Mouse (Mus musculus): Measurements from ENCODE around the gene Babam2. TPM values are rescaled to one million over a fixed set of nuclear protein-coding genes. Genes with fewer than 3 reads are reported as not detected.

Gene Babam2
- polyA plus RNA-seq, 1 experiment from 2014 or later: 30.2 TPM

- no peaks in the 10 kb centered on the region for H3K36me3 ChIP-seq (ENCODE audit: control insufficient read depth, insufficient read depth, low read length)
- H3K9ac ChIP-seq (ENCODE audit: low read length): no peak overlapping the region
- H3K4me1 ChIP-seq (ENCODE audit: control insufficient read depth, insufficient read depth, low read length): no peaks in the 10 kb centered on the region
- H3K4me3 ChIP-seq (ENCODE audit: low read depth, low read length): no peak overlapping the region
- 92% methylated on average over 1 of the region's 1 CpGs for WGBS
- H3K9me3 ChIP-seq (ENCODE audit: control insufficient read depth, low read length): no peaks in the 10 kb centered on the region
- no peak overlapping the region for H3K27ac ChIP-seq (replicated peaks; ENCODE audit: low read depth, low read length)
- no peak for DNase-seq (ENCODE audit: low spot score)
- ATAC-seq (ENCODE audit: insufficient number of reproducible peaks, low FRiP score, low TSS enrichment, low read depth): no peak
- H3K27me3 ChIP-seq (ENCODE audit: control insufficient read depth, insufficient read depth, low read length): no peaks in the 10 kb centered on the region
- H3K4me2 ChIP-seq (ENCODE audit: low read depth, severe bottlenecking): no peak overlapping the region
These were observed 134.1 kb downstream of the Babam2 start for GRCm38 (mm10) chr5:31831587-31831986.

DNA sequence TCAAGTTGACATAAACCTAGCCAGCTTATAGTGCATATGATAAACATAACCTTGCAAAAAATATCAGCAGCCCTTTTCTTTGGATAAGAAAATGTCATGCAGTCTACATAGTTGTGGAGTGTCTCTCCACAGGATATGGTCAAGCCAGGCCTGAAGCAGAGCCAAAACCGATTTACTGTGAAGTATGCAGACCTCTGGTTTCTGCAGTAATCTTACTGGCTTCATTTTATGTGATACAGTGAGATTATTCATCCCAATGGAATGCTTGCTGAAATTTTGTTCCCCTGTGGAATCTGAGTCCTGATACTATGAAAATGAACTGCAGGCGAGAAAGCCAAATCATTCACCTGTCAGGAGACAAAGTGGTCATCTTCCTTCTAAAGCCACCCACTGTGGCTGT lies 138.2 kb downstream of the Babam2 start:
- Histone ChIP-seq H3K9me3 (ENCODE audit: control insufficient read depth, low read length) (no peaks in the 10 kb centered on the region), H3K27me3 (ENCODE audit: control insufficient read depth, insufficient read depth, low read length) (no peaks in the 10 kb centered on the region), H3K9ac (ENCODE audit: low read length) (no peak overlapping the region), H3K36me3 (ENCODE audit: control insufficient read depth, insufficient read depth, low read length) (no peaks in the 10 kb centered on the region), H3K4me1 (ENCODE audit: control insufficient read depth, insufficient read depth, low read length) (no peaks in the 10 kb centered on the region), H3K4me3 (ENCODE audit: low read depth, low read length) (no peak overlapping the region), H3K4me2 (ENCODE audit: low read depth, severe bottlenecking) (no peak overlapping the region), H3K27ac (replicated peaks; ENCODE audit: low read depth, low read length) (no peak overlapping the region)
- WGBS: 89% methylated on average over 2 of the region's 2 CpGs
- ATAC-seq (ENCODE audit: insufficient number of reproducible peaks, low FRiP score, low TSS enrichment, low read depth) (no peak), DNase-seq (ENCODE audit: low spot score) (no peak)

- no peak for ATAC-seq (ENCODE audit: insufficient number of reproducible peaks, low FRiP score, low TSS enrichment, low read depth)
- no peak for DNase-seq (ENCODE audit: low spot score)
- no peaks in the 10 kb centered on the region for H3K36me3 ChIP-seq (ENCODE audit: control insufficient read depth, insufficient read depth, low read length)
- H3K4me1 ChIP-seq (ENCODE audit: control insufficient read depth, insufficient read depth, low read length): no peaks in the 10 kb centered on the region
- no peak overlapping the region for H3K27ac ChIP-seq (replicated peaks; ENCODE audit: low read depth, low read length)
- H3K4me2 ChIP-seq (ENCODE audit: low read depth, severe bottlenecking): no peak overlapping the region
- no peaks in the 10 kb centered on the region for H3K9me3 ChIP-seq (ENCODE audit: control insufficient read depth, low read length)
- no peaks in the 10 kb centered on the region for H3K27me3 ChIP-seq (ENCODE audit: control insufficient read depth, insufficient read depth, low read length)
- no peak overlapping the region for H3K9ac ChIP-seq (ENCODE audit: low read length)
- H3K4me3 ChIP-seq (ENCODE audit: low read depth, low read length): no peak overlapping the region
These were observed 142.5 kb downstream of the Babam2 start for GRCm38 (mm10) chr5:31839973-31840372.

- Histone ChIP-seq H3K36me3 (ENCODE audit: control insufficient read depth, insufficient read depth, low read length) (no peaks in the 10 kb centered on the region), H3K4me2 (ENCODE audit: low read depth, severe bottlenecking) (no peak overlapping the region), H3K9me3 (ENCODE audit: control insufficient read depth, low read length) (no peaks in the 10 kb centered on the region), H3K9ac (ENCODE audit: low read length) (no peak overlapping the region), H3K4me3 (ENCODE audit: low read depth, low read length) (no peak overlapping the region), H3K27ac (replicated peaks; ENCODE audit: low read depth, low read length) (no peak overlapping the region), H3K4me1 (ENCODE audit: control insufficient read depth, insufficient read depth, low read length) (no peaks in the 10 kb centered on the region), H3K27me3 (ENCODE audit: control insufficient read depth, insufficient read depth, low read length) (no peaks in the 10 kb centered on the region)
- ATAC-seq (ENCODE audit: insufficient number of reproducible peaks, low FRiP score, low TSS enrichment, low read depth) (no peak), DNase-seq (ENCODE audit: low spot score) (no peak)
- 90% methylated on average over 1 of the region's 1 CpGs for WGBS
These were observed 142.9 kb downstream of the Babam2 start for GRCm38 (mm10) chr5:31840406-31840805.

- H3K27me3 ChIP-seq (ENCODE audit: control insufficient read depth, insufficient read depth, low read length): no peaks in the 10 kb centered on the region
- no peaks in the 10 kb centered on the region for H3K9me3 ChIP-seq (ENCODE audit: control insufficient read depth, low read length)
- 92% methylated on average over 3 of the region's 3 CpGs for WGBS
- DNase-seq (ENCODE audit: low spot score): no peak
- no peak overlapping the region for H3K4me3 ChIP-seq (ENCODE audit: low read depth, low read length)
- no peak overlapping the region for H3K4me2 ChIP-seq (ENCODE audit: low read depth, severe bottlenecking)
- no peaks in the 10 kb centered on the region for H3K36me3 ChIP-seq (ENCODE audit: control insufficient read depth, insufficient read depth, low read length)
- no peak overlapping the region for H3K27ac ChIP-seq (replicated peaks; ENCODE audit: low read depth, low read length)
- no peaks in the 10 kb centered on the region for H3K4me1 ChIP-seq (ENCODE audit: control insufficient read depth, insufficient read depth, low read length)
- H3K9ac ChIP-seq (ENCODE audit: low read length): no peak overlapping the region
- ATAC-seq (ENCODE audit: insufficient number of reproducible peaks, low FRiP score, low TSS enrichment, low read depth): no peak
These were observed 147.4 kb downstream of the Babam2 start for GRCm38 (mm10) chr5:31844856-31845255.

DNA sequence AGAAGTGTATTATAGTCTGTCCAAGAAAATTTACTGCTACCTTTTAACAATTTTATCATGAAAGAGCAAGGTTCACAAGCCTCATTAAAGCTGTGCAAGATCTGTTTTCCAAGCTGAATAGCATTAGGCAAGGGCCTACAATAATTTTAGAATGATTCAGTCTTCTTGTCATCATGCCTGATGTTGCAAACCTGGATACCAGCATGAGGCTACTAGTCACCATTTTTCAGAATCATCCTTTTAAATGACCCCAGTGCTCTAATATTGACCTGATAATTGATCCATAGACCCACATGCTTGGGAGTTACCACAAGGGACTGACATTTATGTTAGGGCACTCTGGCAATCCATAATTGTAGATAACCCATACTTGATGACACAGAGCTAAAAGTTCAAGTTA lies 149.5 kb downstream of the Babam2 start:
- DNase-seq (ENCODE audit: low spot score): no peak
- Histone ChIP-seq H3K9me3 (ENCODE audit: control insufficient read depth, low read length) (no peaks in the 10 kb centered on the region), H3K36me3 (ENCODE audit: control insufficient read depth, insufficient read depth, low read length) (no peaks in the 10 kb centered on the region), H3K4me1 (ENCODE audit: control insufficient read depth, insufficient read depth, low read length) (no peaks in the 10 kb centered on the region), H3K4me2 (ENCODE audit: low read depth, severe bottlenecking) (no peak overlapping the region), H3K27ac (replicated peaks; ENCODE audit: low read depth, low read length) (no peak overlapping the region), H3K4me3 (ENCODE audit: low read depth, low read length) (no peak overlapping the region), H3K27me3 (ENCODE audit: control insufficient read depth, insufficient read depth, low read length) (no peaks in the 10 kb centered on the region), H3K9ac (ENCODE audit: low read length) (no peak overlapping the region)
- ATAC-seq (ENCODE audit: insufficient number of reproducible peaks, low FRiP score, low TSS enrichment, low read depth): no peak

GRCm38 (mm10) chr5:31848995-31849394 lies 151.5 kb downstream of the Babam2 start:
- Histone ChIP-seq H3K9ac (ENCODE audit: low read length) (no peak overlapping the region), H3K4me1 (ENCODE audit: control insufficient read depth, insufficient read depth, low read length) (no peaks in the 10 kb centered on the region), H3K36me3 (ENCODE audit: control insufficient read depth, insufficient read depth, low read length) (no peaks in the 10 kb centered on the region), H3K4me2 (ENCODE audit: low read depth, severe bottlenecking) (no peak overlapping the region), H3K27me3 (ENCODE audit: control insufficient read depth, insufficient read depth, low read length) (no peaks in the 10 kb centered on the region), H3K4me3 (ENCODE audit: low read depth, low read length) (no peak overlapping the region), H3K27ac (replicated peaks; ENCODE audit: low read depth, low read length) (no peak overlapping the region), H3K9me3 (ENCODE audit: control insufficient read depth, low read length) (no peaks in the 10 kb centered on the region)
- ATAC-seq (ENCODE audit: insufficient number of reproducible peaks, low FRiP score, low TSS enrichment, low read depth) (no peak), DNase-seq (ENCODE audit: low spot score) (no peak)

GRCm38 (mm10) chr5:31852786-31853185 lies 155.3 kb downstream of the Babam2 start:
- Histone ChIP-seq H3K4me1 (ENCODE audit: control insufficient read depth, insufficient read depth, low read length) (no peaks in the 10 kb centered on the region), H3K27me3 (ENCODE audit: control insufficient read depth, insufficient read depth, low read length) (no peaks in the 10 kb centered on the region), H3K9ac (ENCODE audit: low read length) (no peak overlapping the region), H3K36me3 (ENCODE audit: control insufficient read depth, insufficient read depth, low read length) (no peaks in the 10 kb centered on the region), H3K27ac (replicated peaks; ENCODE audit: low read depth, low read length) (no peak overlapping the region), H3K4me3 (ENCODE audit: low read depth, low read length) (no peak overlapping the region), H3K4me2 (ENCODE audit: low read depth, severe bottlenecking) (no peak overlapping the region), H3K9me3 (ENCODE audit: control insufficient read depth, low read length) (no peaks in the 10 kb centered on the region)
- WGBS: 74% methylated on average over 1 of the region's 1 CpGs
- ATAC-seq (ENCODE audit: insufficient number of reproducible peaks, low FRiP score, low TSS enrichment, low read depth): no peak
- DNase-seq (ENCODE audit: low spot score): no peak

GRCm38 (mm10) chr5:31853831-31854230 lies 156.3 kb downstream of the Babam2 start:
- no peaks in the 10 kb centered on the region for H3K27me3 ChIP-seq (ENCODE audit: control insufficient read depth, insufficient read depth, low read length)
- H3K4me2 ChIP-seq (ENCODE audit: low read depth, severe bottlenecking): no peak overlapping the region
- H3K9ac ChIP-seq (ENCODE audit: low read length): no peak overlapping the region
- H3K4me1 ChIP-seq (ENCODE audit: control insufficient read depth, insufficient read depth, low read length): no peaks in the 10 kb centered on the region
- ATAC-seq (ENCODE audit: insufficient number of reproducible peaks, low FRiP score, low TSS enrichment, low read depth) (no peak), DNase-seq (ENCODE audit: low spot score) (no peak)
- no peak overlapping the region for H3K4me3 ChIP-seq (ENCODE audit: low read depth, low read length)
- no peak overlapping the region for H3K27ac ChIP-seq (replicated peaks; ENCODE audit: low read depth, low read length)
- no peaks in the 10 kb centered on the region for H3K36me3 ChIP-seq (ENCODE audit: control insufficient read depth, insufficient read depth, low read length)
- 88% methylated on average over 1 of the region's 1 CpGs for WGBS
- no peaks in the 10 kb centered on the region for H3K9me3 ChIP-seq (ENCODE audit: control insufficient read depth, low read length)
